Mouse (Mus musculus): ENCODE data around the gene Aym1. TPM values are rescaled to one million over a fixed set of nuclear protein-coding genes. Genes with fewer than 3 reads are reported as not detected.

The Aym1 gene
- total RNA-seq, 1 experiment: not detected

DNA sequence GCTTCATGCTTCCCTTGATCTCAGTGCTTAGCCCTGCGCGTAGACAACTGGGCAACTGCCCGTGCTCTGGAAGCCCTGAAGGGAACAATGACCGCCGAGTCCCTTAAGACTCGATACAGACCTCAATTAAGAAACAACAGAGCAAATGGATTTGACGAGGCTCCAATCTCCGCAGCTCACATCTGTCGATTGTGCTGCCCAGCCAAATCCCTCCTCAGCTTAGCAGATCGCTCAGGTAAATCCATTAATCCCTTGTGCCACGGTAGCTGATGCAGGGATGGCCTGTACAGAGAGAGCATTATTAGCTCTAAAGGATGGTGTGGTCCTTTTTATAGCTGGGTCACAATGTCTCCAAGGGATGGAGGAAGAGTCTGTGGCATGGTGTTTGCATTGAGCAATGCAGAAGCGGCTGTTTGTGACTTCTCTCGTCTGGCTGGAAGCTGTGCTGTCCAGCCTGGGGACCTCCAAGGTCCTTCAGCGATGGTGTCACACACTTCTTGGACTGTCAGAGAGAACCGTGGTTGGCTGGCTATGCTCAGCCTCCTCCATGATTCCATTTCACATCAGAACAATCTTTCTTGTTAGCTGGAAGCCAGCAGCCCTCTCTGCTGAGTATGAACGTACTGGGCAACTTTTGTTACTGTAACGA is 39.3 kb downstream of the Aym1 start:
- no peak overlapping the region for H3K9ac ChIP-seq (ENCODE audit: insufficient read depth, low read depth, low read length, poor library complexity, severe bottlenecking)
- no peak for DNase-seq (ENCODE audit: low read depth, low spot score)
- H3K36me3 ChIP-seq (ENCODE audit: control insufficient read depth, insufficient read depth, low read length, poor library complexity, severe bottlenecking): no peaks in the 10 kb centered on the region
- in situ Hi-C loops (cut with MboI; ENCODE audit: low sequenced_read_pairs in 2 of 2, unreplicated experiment in 2 of 2): no loop called here
- peaks cover 4 to 17% of the 10 kb centered on the region in 2 experiments; a peak in 1 of 4 replicates for H3K4me1 ChIP-seq (ENCODE audit: control insufficient read depth in 2 of 2, insufficient read depth in 2 of 2, low read length in 2 of 2, poor library complexity in 1 of 2)
- no peak overlapping the region for H3K4me3 ChIP-seq (ENCODE audit: insufficient read depth in 1 of 2, low read depth in 1 of 2, low read length in 2 of 2, poor library complexity in 1 of 2, severe bottlenecking in 1 of 2)
- no peak overlapping the region for H3K27ac ChIP-seq (ENCODE audit: insufficient read depth, low read depth, low read length, poor library complexity, severe bottlenecking)
- TF ChIP-seq ZNF384 (IDR thresholded peaks at IDR 0.05; ENCODE audit: low read depth, low read length) (no peak), ZC3H11A (IDR thresholded peaks at IDR 0.05; ENCODE audit: borderline replicate concordance, low read depth, low read length) (no peak), CHD2 (IDR thresholded peaks at IDR 0.05; ENCODE audit: low read depth, low read length) (no peak), HCFC1 (IDR thresholded peaks at IDR 0.05; ENCODE audit: borderline replicate concordance, insufficient read depth, low read length) (no peak), MAFK (IDR thresholded peaks at IDR 0.05; ENCODE audit: insufficient read depth, low read depth, low read length) (no peak)
- no peaks in the 10 kb centered on the region for H3K9me3 ChIP-seq (ENCODE audit: control insufficient read depth, insufficient read depth, low read depth, low read length)

DNA sequence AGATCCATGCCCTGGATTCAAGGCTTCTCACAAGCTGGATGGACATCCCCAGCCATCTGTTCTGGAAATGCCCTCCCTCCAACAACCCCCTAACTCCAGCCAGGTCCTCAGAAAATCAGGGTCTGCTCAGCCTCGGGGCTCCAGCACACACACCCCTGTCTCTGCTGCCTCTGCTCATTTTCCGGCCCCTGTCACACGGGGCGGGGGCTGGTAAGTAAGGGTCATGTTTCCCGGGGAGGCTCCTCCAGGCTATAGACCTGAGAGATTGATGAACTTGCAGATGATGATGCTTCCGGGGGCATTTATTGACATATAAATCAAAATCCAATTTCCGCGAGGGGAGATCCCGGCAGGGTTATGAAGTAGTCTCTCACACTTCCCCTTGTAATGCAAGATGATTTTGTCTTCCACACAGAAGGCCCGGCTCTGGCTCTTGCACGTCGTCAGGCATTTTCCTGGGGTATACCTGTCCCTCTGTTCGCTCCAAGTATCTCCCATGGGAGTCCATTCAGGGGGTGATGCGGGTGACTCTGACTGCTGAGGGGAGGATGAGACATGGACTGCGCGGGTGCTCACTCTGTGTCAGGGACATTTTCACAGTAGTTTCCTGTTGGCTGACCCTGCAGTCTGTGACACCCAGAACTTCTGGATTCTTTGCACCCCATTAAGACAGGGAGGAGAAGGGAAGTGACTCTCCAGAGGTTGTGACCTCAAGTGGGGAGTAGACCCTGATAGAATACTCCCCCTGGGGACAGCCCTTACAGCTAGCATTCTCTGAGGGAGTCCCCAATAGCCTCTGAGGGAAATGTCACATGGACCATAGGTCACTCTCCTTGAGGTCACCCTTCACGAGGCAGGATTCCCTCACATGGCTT is 40.6 kb downstream of the Aym1 start:
- DNase-seq (ENCODE audit: low read depth, low spot score): no peak
- H3K36me3 ChIP-seq (ENCODE audit: control insufficient read depth, insufficient read depth, low read length, poor library complexity, severe bottlenecking): no peaks in the 10 kb centered on the region
- H3K9ac ChIP-seq (ENCODE audit: insufficient read depth, low read depth, low read length, poor library complexity, severe bottlenecking): no peak overlapping the region
- no peaks in the 10 kb centered on the region for H3K9me3 ChIP-seq (ENCODE audit: control insufficient read depth, insufficient read depth, low read depth, low read length)
- H3K27ac ChIP-seq (ENCODE audit: insufficient read depth, low read depth, low read length, poor library complexity, severe bottlenecking): no peak overlapping the region
- no peak for TF ChIP-seq HCFC1 (IDR thresholded peaks at IDR 0.05; ENCODE audit: borderline replicate concordance, insufficient read depth, low read length)
- no peak for TF ChIP-seq MAFK (IDR thresholded peaks at IDR 0.05; ENCODE audit: insufficient read depth, low read depth, low read length)
- TF ChIP-seq ZNF384 (IDR thresholded peaks at IDR 0.05; ENCODE audit: low read depth, low read length): no peak
- no peak for TF ChIP-seq CHD2 (IDR thresholded peaks at IDR 0.05; ENCODE audit: low read depth, low read length)
- no peak for TF ChIP-seq ZC3H11A (IDR thresholded peaks at IDR 0.05; ENCODE audit: borderline replicate concordance, low read depth, low read length)
- in situ Hi-C loops (cut with MboI; ENCODE audit: low sequenced_read_pairs in 2 of 2, unreplicated experiment in 2 of 2): no loop called here
- no peak overlapping the region for H3K4me3 ChIP-seq (ENCODE audit: insufficient read depth in 1 of 2, low read depth in 1 of 2, low read length in 2 of 2, poor library complexity in 1 of 2, severe bottlenecking in 1 of 2)
- H3K4me1 ChIP-seq (ENCODE audit: control insufficient read depth in 2 of 2, insufficient read depth in 2 of 2, low read length in 2 of 2, poor library complexity in 1 of 2): peaks cover 4 to 17% of the 10 kb centered on the region in 2 experiments; a peak in 1 of 4 replicates

DNA sequence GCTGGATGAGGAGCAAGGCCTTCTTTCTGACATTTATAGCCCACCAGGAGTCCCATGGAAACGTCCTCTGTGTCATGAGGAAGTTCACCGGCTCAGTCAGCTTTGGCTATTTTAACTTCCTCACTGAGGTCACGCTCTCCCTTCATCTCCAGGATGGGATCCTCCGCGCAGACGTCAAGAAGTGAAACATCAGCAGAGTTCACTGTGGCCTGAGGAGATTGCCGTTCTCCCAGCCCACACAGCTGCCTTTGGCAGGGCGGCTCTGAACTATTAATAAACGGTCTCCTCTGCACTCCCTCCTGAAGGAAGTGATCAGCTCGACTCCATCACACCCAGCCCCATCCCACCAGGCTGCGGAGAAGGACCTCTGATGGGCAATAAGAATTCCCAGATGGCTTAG is 45.6 kb downstream of the Aym1 start:
- no peak overlapping the region for H3K9ac ChIP-seq (ENCODE audit: insufficient read depth, low read depth, low read length, poor library complexity, severe bottlenecking)
- H3K36me3 ChIP-seq (ENCODE audit: control insufficient read depth, insufficient read depth, low read length, poor library complexity, severe bottlenecking): no peaks in the 10 kb centered on the region
- H3K4me3 ChIP-seq (ENCODE audit: insufficient read depth in 1 of 2, low read depth in 1 of 2, low read length in 2 of 2, poor library complexity in 1 of 2, severe bottlenecking in 1 of 2): no peak overlapping the region
- H3K9me3 ChIP-seq (ENCODE audit: control insufficient read depth, insufficient read depth, low read depth, low read length): no peaks in the 10 kb centered on the region
- H3K4me1 ChIP-seq (ENCODE audit: control insufficient read depth in 2 of 2, insufficient read depth in 2 of 2, low read length in 2 of 2, poor library complexity in 1 of 2): peaks cover 0 to 5% of the 10 kb centered on the region in 2 experiments; a peak in 1 of 4 replicates
- no peak for DNase-seq (ENCODE audit: low read depth, low spot score)
- no peak overlapping the region for H3K27ac ChIP-seq (ENCODE audit: insufficient read depth, low read depth, low read length, poor library complexity, severe bottlenecking)
- in situ Hi-C loops (cut with MboI; ENCODE audit: low sequenced_read_pairs in 2 of 2, unreplicated experiment in 2 of 2): no loop called here
- TF ChIP-seq ZNF384 (IDR thresholded peaks at IDR 0.05; ENCODE audit: low read depth, low read length) (no peak), CHD2 (IDR thresholded peaks at IDR 0.05; ENCODE audit: low read depth, low read length) (no peak), HCFC1 (IDR thresholded peaks at IDR 0.05; ENCODE audit: borderline replicate concordance, insufficient read depth, low read length) (no peak), ZC3H11A (IDR thresholded peaks at IDR 0.05; ENCODE audit: borderline replicate concordance, low read depth, low read length) (no peak), MAFK (IDR thresholded peaks at IDR 0.05; ENCODE audit: insufficient read depth, low read depth, low read length) (no peak)

DNA sequence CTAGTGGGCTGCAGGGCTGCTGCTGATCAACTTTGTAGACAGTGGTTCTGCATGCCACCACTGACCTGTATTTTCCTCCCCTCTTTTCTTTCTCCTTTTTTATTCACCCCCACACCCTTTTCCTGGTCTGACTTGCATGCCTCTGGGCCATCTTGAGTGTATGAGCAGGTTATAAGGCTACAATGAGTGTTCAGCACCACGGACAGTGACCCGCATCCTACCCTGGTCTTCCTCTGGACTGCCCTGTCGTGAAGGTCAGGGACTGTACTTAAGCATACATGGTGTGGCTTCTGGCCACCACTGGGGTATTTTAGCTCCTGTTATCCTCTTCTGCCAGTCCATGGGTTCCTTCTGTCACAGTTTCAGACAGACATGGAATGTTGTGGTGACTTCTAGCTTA is 50.3 kb downstream of the Aym1 start:
- Histone ChIP-seq H3K4me1 (ENCODE audit: control insufficient read depth in 2 of 2, insufficient read depth in 2 of 2, low read length in 2 of 2, poor library complexity in 1 of 2) (no peaks in the 10 kb centered on the region), H3K9me3 (ENCODE audit: control insufficient read depth, insufficient read depth, low read depth, low read length) (no peaks in the 10 kb centered on the region), H3K36me3 (ENCODE audit: control insufficient read depth, insufficient read depth, low read length, poor library complexity, severe bottlenecking) (no peaks in the 10 kb centered on the region), H3K9ac (ENCODE audit: insufficient read depth, low read depth, low read length, poor library complexity, severe bottlenecking) (no peak overlapping the region), H3K27ac (ENCODE audit: insufficient read depth, low read depth, low read length, poor library complexity, severe bottlenecking) (no peak overlapping the region), H3K4me3 (ENCODE audit: insufficient read depth in 1 of 2, low read depth in 1 of 2, low read length in 2 of 2, poor library complexity in 1 of 2, severe bottlenecking in 1 of 2) (no peak overlapping the region)
- TF ChIP-seq CHD2 (IDR thresholded peaks at IDR 0.05; ENCODE audit: low read depth, low read length) (no peak), MAFK (IDR thresholded peaks at IDR 0.05; ENCODE audit: insufficient read depth, low read depth, low read length) (no peak), ZNF384 (IDR thresholded peaks at IDR 0.05; ENCODE audit: low read depth, low read length) (no peak), HCFC1 (IDR thresholded peaks at IDR 0.05; ENCODE audit: borderline replicate concordance, insufficient read depth, low read length) (no peak), ZC3H11A (IDR thresholded peaks at IDR 0.05; ENCODE audit: borderline replicate concordance, low read depth, low read length) (no peak)
- in situ Hi-C loops (cut with MboI; ENCODE audit: low sequenced_read_pairs in 2 of 2, unreplicated experiment in 2 of 2): no loop called here
- DNase-seq (ENCODE audit: low read depth, low spot score): no peak

Other genes with a start within 250 kb of the Aym1 start
- gene 2900026A02Rik, start 136.1 kb upstream of the Aym1 start, total RNA-seq (2012; rRNA removed): 12.3 and 15.9 TPM in 2 replicates
- 0.22 and 0.53 TPM in 2 replicates for gene Tmem211, start 130.4 kb upstream of the Aym1 start, total RNA-seq (2012; rRNA removed)
- 7.1 and 11.6 TPM in 2 replicates for gene Sgsm1, start 46.5 kb upstream of the Aym1 start, total RNA-seq (2012; rRNA removed)
- gene Wscd2, start 133.0 kb downstream of the Aym1 start, total RNA-seq (2012; rRNA removed): 2.6 and 3.4 TPM in 2 replicates